Mouse (Mus musculus) ES-E14 (cell line): ENCODE results near the gene Vdac1.

Source experiments
- CHD2 ChIP-seq: IDR thresholded peaks from 2 replicates; pipeline ENCODE4 v1.6.1; 2014; ENCODE audit warnings: mild to moderate bottlenecking, low read depth, low read length, inconsistent platforms
- HCFC1 ChIP-seq: IDR thresholded peaks from 2 replicates; pipeline ENCODE4 v1.6.1; 2012; ENCODE audit warnings: low read length, inconsistent platforms, borderline replicate concordance; ENCODE audit not compliant: insufficient read depth
- MAFK ChIP-seq: IDR thresholded peaks from 2 replicates; pipeline ENCODE4 v1.6.1; 2014; ENCODE audit warnings: mild to moderate bottlenecking, low read depth, low read length, inconsistent platforms; ENCODE audit not compliant: insufficient read depth
- ZC3H11A ChIP-seq: IDR thresholded peaks from 2 replicates; pipeline ENCODE4 v1.6.1; 2012; ENCODE audit warnings: low read depth, mild to moderate bottlenecking, inconsistent platforms, low read length, borderline replicate concordance
- ZNF384 ChIP-seq: IDR thresholded peaks from 2 replicates; pipeline ENCODE4 v1.6.1; 2012; ENCODE audit warnings: low read depth, low read length, inconsistent platforms

DNA sequence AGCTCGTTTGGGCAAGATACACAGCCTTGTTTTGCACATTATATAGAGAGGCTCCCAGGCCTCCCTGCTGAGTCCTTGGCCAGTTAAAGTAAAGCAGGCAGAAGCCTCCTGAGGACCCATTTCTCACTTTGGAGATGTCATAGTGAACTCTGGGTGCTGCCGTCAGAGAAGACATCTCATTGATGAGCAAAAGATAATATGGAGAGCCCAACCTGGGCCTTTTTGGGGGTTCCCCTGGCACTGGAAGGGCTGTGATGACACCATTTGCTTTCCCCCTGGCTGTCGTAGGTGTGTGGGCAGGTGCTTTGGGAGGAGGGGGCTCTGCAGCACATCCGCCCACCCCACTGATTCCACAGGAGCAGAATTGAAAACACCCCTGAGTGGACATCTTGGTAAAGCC lies 18.4 kb upstream of the Vdac1 start:
- TF ChIP-seq MAFK (no peak), ZC3H11A (no peak), HCFC1 (no peak), ZNF384 (no peak), CHD2 (no peak)
